Mouse (Mus musculus) embryonic fibroblast, embryonic 13.5 days (primary cell): Measurements from ENCODE around the gene Slc22a14.

Source experiments
- CTCF ChIP-seq: IDR thresholded peaks from 2 replicates; pipeline ENCODE4 v1.5.1; 2011; ENCODE audit warnings: mild to moderate bottlenecking, control low read depth, low read length, moderate library complexity, borderline replicate concordance; ENCODE audit not compliant: insufficient read depth
- POLR2A ChIP-seq: IDR thresholded peaks from 2 replicates; pipeline ENCODE4 v1.6.1; 2011; ENCODE audit warnings: low read depth, mild to moderate bottlenecking, control low read depth, low read length, moderate library complexity

GRCm38 (mm10) chr9:119339558-119340211, 25.7 kb downstream of the Slc22a14 start, which contains the start of gene Acaa1a:
- TF ChIP-seq CTCF (no peak), POLR2A (peak; percentile 79)
